Mouse (Mus musculus) liver, embryonic 16.5 days (tissue): ENCODE data around the gene Gucy1a1. TPM values are rescaled to one million over a fixed set of nuclear protein-coding genes. Genes with fewer than 3 reads are reported as not detected.
"Not testable (repeated sequence)": the region's sequence is repeated elsewhere in the genome, so short reads cannot be mapped to it uniquely, and the experiment has no call there.

Experiments used
- ATAC-seq: fragments of 200-750 bp; cut with Nextera tagmentation; 2 replicates; pipeline ENCODE4 v1.8.0; 2017; ENCODE audit warnings: low read depth, mild to moderate bottlenecking, moderate number of reproducible peaks, moderate library complexity
- H3K27ac ChIP-seq: fragments of 300-500 bp; sonication (generic); 2 replicates; pipeline ENCODE4 v1.5.1; 2014; ENCODE audit warnings: mild to moderate bottlenecking, low read length
- H3K27me3 ChIP-seq: fragments of 300-500 bp; sonication (generic); 2 replicates; pipeline ENCODE4 v1.6.1; 2014; ENCODE audit warnings: low read depth, low read length, mixed read lengths; ENCODE audit not compliant: control insufficient read depth, insufficient read depth
- H3K36me3 ChIP-seq: fragments of 300-500 bp; sonication (generic); 2 replicates; pipeline ENCODE4 v1.6.1; 2014; ENCODE audit warnings: mild to moderate bottlenecking; ENCODE audit not compliant: control insufficient read depth, insufficient read depth
- H3K4me1 ChIP-seq: fragments of 300-500 bp; sonication (generic); 2 replicates; pipeline ENCODE4 v1.6.1; 2014; ENCODE audit warnings: low read depth, low read length, mixed read lengths; ENCODE audit not compliant: control insufficient read depth
- H3K4me2 ChIP-seq: fragments of 300-500 bp; sonication (generic); 2 replicates; pipeline ENCODE4 v1.6.1; 2014; ENCODE audit warnings: low read depth, low read length, mixed read lengths
- H3K4me3 ChIP-seq: fragments of 300-500 bp; sonication (generic); 2 replicates; pipeline ENCODE4 v1.5.1; 2014; ENCODE audit warnings: low read depth, mild to moderate bottlenecking, low read length
- H3K9ac ChIP-seq: fragments of 300-500 bp; sonication (generic); 2 replicates; pipeline ENCODE4 v1.6.1; 2014; ENCODE audit warnings: low read depth, low read length
- H3K9me3 ChIP-seq: fragments of 300-500 bp; sonication (generic); replicated peaks from 2 replicates; pipeline ENCODE4 v1.6.1; 2016; ENCODE audit warnings: low read length; ENCODE audit not compliant: control insufficient read depth
- WGBS: fragments of 180-500 bp; shearing (Covaris S2); extraction: QIAGEN DNeasy Blood & Tissue Kit; methylation state at CpG from one replicate; pipeline ENCODE4 v1.1.7; 2014; ENCODE audit not compliant: insufficient replicate concordance; 5-methylcytosine and 5-hydroxymethylcytosine counted together
- polyA plus RNA-seq: library from polyadenylated mRNA; unstranded; fragments of >200 nt; fragmentation: Nextera tagmentation; extraction: Ambion mirVana; gene quantifications from 2 replicates; pipeline ENCODE4 v1.2.1, GENCODE M21; 2015

Gene Gucy1a1
- polyA plus RNA-seq: 4.8 and 6.6 TPM in 2 replicates

- H3K9me3 ChIP-seq: no peaks in the 10 kb centered on the region
- ATAC-seq: no peak
- WGBS: 2% methylated on average over 36 of the region's 36 CpGs
- H3K27me3 ChIP-seq: peaks cover 8% of the 10 kb centered on the region; the same call in 1 of the 2 replicates
- 0 out of 2 replicates have a peak within 1 kb of the TSS, but pooled peaks have one; percentile 28 for H3K9ac ChIP-seq
- H3K4me2 ChIP-seq: peak within 1 kb of the TSS; percentile 17; the same call in 1 of the 2 replicates
- H3K4me1 ChIP-seq: no peaks in the 10 kb centered on the region
- H3K36me3 ChIP-seq: no peaks in the 10 kb centered on the region
- peak within 1 kb of the TSS; percentile 37 for H3K4me3 ChIP-seq
- H3K27ac ChIP-seq: no peak within 1 kb of the TSS
These were observed at the start of gene Gucy1a1 for GRCm38 (mm10) chr3:82145126-82145901. TSS of gene Gucy1a1 (minus strand) at chr3:82145789.

- Histone ChIP-seq H3K4me2 (no peak overlapping the region), H3K9ac (no peak overlapping the region), H3K4me1 (no peaks in the 10 kb centered on the region), H3K4me3 (no peak overlapping the region), H3K27ac (no peak overlapping the region), H3K27me3 (no peaks in the 10 kb centered on the region), H3K9me3 (no peaks in the 10 kb centered on the region), H3K36me3 (no peaks in the 10 kb centered on the region)
- ATAC-seq: no peak
- WGBS: 19% methylated on average over 1 of the region's 1 CpGs
These were observed 46.1 kb upstream of the Gucy1a1 start for GRCm38 (mm10) chr3:82191559-82192245.

- H3K4me1 ChIP-seq: no peaks in the 10 kb centered on the region
- ATAC-seq: no peak
- no peaks in the 10 kb centered on the region for H3K9me3 ChIP-seq
- H3K4me3 ChIP-seq: no peak overlapping the region
- no peak overlapping the region for H3K4me2 ChIP-seq
- H3K27me3 ChIP-seq: no peaks in the 10 kb centered on the region
- WGBS: 68% methylated on average over 9 of the region's 9 CpGs
- no peak overlapping the region for H3K9ac ChIP-seq
- H3K27ac ChIP-seq: no peak overlapping the region
- H3K36me3 ChIP-seq: no peaks in the 10 kb centered on the region
These were observed 40.0 kb upstream of the Gucy1a1 start for GRCm38 (mm10) chr3:82185626-82186025.

GRCm38 (mm10) chr3:82181500-82181899 lies 35.9 kb upstream of the Gucy1a1 start:
- Histone ChIP-seq H3K9me3 (no peaks in the 10 kb centered on the region), H3K9ac (no peak overlapping the region), H3K36me3 (no peaks in the 10 kb centered on the region), H3K4me1 (no peaks in the 10 kb centered on the region), H3K27ac (no peak overlapping the region), H3K27me3 (no peaks in the 10 kb centered on the region), H3K4me3 (no peak overlapping the region), H3K4me2 (no peak overlapping the region)
- ATAC-seq: no peak

- Histone ChIP-seq H3K36me3 (no peaks in the 10 kb centered on the region), H3K4me3 (no peak overlapping the region), H3K4me1 (no peaks in the 10 kb centered on the region), H3K9ac (no peak overlapping the region), H3K27me3 (no peaks in the 10 kb centered on the region), H3K27ac (no peak overlapping the region), H3K4me2 (no peak overlapping the region), H3K9me3 (no peaks in the 10 kb centered on the region)
- WGBS: 39% methylated on average over 3 of the region's 3 CpGs
- no peak for ATAC-seq
These were observed 34.7 kb upstream of the Gucy1a1 start for GRCm38 (mm10) chr3:82180253-82180652.

GRCm38 (mm10) chr3:82175501-82175900 lies 29.9 kb upstream of the Gucy1a1 start:
- H3K27me3 ChIP-seq: no peaks in the 10 kb centered on the region
- ATAC-seq: no peak
- H3K4me3 ChIP-seq: no peak overlapping the region
- H3K4me2 ChIP-seq: no peak overlapping the region
- no peaks in the 10 kb centered on the region for H3K4me1 ChIP-seq
- WGBS: 50% methylated on average over 1 of the region's 1 CpGs
- H3K27ac ChIP-seq: no peak overlapping the region
- no peak overlapping the region for H3K9ac ChIP-seq
- H3K36me3 ChIP-seq: no peaks in the 10 kb centered on the region
- no peaks in the 10 kb centered on the region for H3K9me3 ChIP-seq

GRCm38 (mm10) chr3:82167064-82167463 lies 21.5 kb upstream of the Gucy1a1 start:
- Histone ChIP-seq H3K9ac (no peak overlapping the region), H3K4me3 (no peak overlapping the region), H3K9me3 (no peaks in the 10 kb centered on the region), H3K27me3 (no peaks in the 10 kb centered on the region), H3K4me2 (no peak overlapping the region), H3K4me1 (no peaks in the 10 kb centered on the region), H3K36me3 (no peaks in the 10 kb centered on the region), H3K27ac (no peak overlapping the region)
- ATAC-seq: no peak
- 46% methylated on average over 2 of the region's 2 CpGs for WGBS

- no peak for ATAC-seq
- Histone ChIP-seq H3K4me2 (no peak overlapping the region), H3K9me3 (no peaks in the 10 kb centered on the region), H3K4me3 (no peak overlapping the region), H3K9ac (no peak overlapping the region), H3K27ac (no peak overlapping the region), H3K4me1 (no peaks in the 10 kb centered on the region), H3K36me3 (no peaks in the 10 kb centered on the region), H3K27me3 (no peaks in the 10 kb centered on the region)
- WGBS: 21% methylated on average over 2 of the region's 2 CpGs
These were observed 20.3 kb upstream of the Gucy1a1 start for GRCm38 (mm10) chr3:82165937-82166336.

- H3K4me2 ChIP-seq, H3K9me3 ChIP-seq, H3K4me1 ChIP-seq, H3K36me3 ChIP-seq, H3K4me3 ChIP-seq, H3K27me3 ChIP-seq, ATAC-seq, H3K27ac ChIP-seq, H3K9ac ChIP-seq: not testable (repeated sequence)
- WGBS: 25% methylated on average over 1 of the region's 1 CpGs
These were observed 17.4 kb upstream of the Gucy1a1 start for GRCm38 (mm10) chr3:82162992-82163391.
